Mouse (Mus musculus) retina, postnatal 7 days (tissue): ENCODE data around the gene Rap1b.

Experiments used
- DNase-seq: peaks from one replicate; pipeline ENCODE4 v3.0.0-alpha.2; 2012; ENCODE audit warnings: low read depth, low spot score

Rap1b gene

DNA sequence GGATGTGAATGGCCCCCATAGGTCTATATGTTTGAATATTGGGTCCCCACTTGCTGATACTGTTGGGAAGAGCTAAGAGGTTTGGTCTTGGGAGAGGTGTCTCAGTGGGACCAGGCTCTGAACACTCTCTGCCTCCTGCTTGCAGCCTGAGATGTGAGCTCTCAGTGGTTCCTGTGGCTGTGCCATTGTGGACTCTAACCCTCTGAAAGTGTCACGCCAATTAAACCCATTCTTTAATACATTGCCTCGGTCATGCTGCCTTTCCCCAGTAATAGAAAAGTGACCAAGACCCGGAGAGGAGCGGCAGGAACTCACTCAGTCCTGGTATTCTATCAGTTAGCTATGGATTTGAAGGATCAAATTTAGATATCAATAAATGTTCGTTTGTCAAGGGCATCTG lies 12.4 kb upstream of the Rap1b start:
- DNase-seq: no peak

DNA sequence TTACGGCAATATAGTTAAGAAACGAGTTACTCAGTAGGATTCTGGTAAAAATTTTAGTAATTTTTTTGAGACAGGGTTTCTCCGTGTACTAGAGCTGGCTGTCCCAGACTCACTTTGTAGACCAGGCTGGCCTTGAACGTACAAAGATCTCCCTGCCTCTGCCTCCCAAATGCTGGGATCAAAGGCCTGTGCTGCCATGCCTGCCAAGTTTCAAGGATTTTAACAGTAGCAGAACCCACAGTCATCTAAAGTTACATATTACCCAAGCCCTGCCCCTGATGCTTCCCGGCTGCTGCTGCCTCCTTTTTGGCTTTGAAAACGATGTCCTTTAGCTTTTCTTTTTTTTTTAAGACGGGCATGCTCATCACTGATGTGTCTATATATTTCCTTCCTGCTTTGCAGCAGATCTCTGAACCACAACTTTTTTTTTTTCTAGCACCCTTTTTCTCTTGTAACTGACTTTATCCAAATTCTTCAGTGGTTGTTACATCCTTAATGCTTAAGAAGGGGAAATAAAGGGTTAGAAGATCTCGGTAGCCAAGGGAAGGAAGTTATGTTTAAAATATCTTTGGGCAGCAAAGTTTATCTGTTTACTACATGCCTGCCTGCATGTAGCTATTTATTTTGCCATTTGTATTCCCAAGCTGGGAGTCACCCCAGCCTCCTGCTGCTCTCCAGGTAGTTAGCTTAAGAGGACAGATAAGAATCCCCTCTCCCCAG lies 10.3 kb upstream of the Rap1b start:
- no peak for DNase-seq

DNA sequence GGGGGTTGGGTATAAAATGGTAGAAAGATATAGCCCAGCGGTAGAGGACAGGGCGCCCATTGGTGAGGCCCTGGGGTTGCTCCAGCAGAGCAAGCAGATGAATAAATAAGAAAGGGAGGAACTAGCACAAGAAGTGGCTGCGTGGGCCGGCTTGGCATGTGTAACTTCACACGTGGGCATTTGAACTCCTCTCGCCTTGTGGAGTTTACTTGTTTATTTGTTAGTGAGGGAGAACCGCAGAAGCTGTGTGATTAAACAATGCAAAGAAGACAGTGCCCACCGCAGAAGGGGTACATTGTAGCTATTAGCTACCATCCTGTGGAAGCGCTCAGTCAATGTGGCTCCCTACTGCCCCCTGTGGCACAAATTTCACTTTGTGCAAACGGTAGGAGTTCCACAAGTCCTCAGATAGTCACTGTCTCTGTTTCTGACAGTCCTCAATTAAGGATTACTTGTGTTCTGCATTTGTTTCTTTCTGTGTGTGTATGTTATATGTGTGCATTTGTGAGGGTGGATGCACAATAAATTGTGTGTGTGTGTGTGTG lies 6.9 kb upstream of the Rap1b start:
- no peak for DNase-seq

DNA sequence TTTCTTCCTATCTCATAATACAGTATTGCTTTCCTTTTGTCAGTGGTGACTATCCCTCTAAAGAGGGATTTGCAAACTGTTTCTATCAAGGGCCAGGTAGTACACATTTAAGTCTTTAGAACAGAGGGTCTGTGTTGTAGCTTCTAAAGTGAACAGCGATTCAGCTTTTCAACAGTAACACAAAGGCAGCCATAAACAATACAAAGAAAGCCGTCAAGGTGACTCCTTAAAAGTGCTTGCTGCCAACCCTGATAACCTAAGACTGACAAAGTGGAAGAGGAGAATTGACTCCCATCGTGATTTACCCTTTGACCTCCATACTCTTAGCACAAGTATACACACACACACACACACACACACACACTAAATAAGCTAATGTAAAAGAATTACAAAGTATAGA lies 3.1 kb upstream of the Rap1b start:
- no peak for DNase-seq

DNA sequence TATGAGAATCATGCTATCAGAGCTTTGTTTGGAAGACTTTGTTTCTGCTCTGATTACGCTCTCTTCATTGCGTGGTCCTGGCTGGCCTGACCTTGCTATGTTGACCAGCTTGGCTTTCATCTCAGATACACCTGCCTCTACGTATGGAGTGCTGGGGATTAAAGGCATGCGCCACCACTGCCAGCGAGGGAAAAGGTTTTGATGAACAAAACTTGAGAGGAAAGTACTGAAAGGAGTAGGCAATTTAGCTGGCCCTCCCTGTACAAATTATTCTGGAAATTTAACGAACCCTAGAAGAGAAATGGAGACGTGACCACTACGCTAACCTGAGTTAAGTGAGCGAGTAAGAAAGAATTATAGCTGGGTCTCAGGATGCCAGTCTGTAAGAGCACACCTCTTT lies 961 bp upstream of the Rap1b start:
- DNase-seq: no peak

DNA sequence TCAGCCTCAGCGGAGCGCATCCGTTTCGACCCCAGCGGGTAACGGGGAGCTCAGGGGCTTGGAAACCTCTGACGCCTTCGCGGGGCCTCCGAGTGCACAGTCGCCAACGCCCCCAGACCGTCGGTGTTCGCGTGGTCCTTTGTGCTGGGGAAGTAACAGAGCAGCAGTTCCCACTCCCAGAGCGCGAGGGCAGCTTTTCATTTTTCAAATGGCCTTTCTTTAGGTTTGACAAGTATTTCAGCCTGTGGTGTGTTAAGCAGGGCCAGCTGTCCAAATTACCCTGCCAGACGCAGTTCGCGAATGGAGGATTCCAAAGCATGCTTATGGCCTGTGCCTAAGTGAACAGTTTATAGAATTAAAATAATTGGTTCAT lies 411 bp upstream of the Rap1b start:
- no peak for DNase-seq

DNA sequence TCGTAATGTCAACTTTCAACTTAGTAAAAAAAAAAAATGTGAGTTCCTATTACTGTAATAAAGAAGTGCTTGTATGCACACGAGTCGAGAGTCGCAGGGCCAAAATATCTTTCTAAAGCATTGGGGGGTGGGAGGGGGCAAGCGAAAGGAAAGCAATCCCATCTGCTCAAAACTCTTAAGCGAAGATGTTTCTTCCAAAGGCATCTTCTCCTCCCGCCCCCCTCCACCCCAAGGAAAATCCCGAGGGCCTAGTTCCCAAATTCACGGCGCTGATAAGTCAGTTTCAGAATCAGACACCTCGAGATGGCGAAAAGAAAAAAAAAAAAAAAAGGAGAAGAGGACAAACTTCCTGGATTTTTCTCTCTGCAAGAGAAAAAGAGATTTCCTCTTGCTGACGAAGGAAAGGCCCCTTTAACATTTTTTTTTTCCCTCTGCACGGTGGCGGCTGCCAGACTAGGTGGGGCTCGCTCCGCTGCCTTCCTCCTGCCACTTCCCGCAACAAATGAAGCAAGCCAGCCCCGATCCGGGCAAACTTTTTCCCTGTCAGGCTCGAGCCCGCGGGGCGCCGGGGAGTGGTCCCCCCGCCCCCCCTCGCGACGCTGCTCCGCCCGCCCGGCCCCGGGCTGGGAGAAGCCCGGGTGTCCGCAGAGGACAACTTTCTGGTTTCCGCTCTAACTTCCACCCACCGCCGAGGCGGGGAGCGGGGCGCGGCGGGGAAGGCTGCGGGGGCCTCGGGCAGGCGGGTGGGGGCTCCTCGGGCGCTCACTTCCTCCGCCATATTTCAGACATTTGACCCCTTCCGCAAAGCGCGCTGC lies 846 bp downstream of the Rap1b start:
- peak; percentile 27 for DNase-seq

DNA sequence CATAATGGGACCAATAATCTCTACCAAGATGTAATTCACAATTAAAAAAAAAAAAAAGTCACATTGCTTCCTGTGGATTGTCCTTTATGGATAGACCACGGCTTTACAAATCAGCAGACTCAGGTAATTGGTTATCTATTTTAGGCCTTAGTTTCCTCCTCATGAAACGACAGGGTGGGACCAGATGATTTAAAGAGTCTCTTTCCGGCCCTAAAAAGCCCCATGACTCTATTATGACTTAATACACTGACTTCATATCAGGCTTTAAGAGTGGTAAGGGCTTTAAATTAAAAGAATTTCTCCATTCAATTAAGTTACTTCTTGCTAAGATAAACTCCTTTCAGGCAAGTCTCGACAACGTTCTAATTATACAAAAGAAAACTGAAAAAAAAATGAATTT lies 1.6 kb downstream of the Rap1b start:
- no peak for DNase-seq

DNA sequence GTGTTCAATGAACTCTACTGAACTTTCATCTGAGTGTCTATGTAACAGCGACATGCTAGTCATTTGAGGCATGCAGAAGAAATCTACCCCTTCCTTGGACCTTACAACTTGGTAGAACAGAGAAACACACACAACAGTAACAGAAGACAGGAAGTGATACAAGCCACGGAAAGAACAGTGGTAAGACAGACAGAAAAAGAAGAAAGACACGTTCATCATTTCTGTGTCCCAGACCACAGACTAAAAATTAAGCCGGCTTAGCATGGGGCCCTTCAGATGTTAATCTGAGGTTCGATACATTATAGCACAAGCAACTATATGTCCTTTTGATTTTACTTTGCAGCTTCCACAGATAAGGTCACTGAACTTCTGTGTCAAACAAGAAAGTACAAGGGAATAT lies 2.1 kb downstream of the Rap1b start:
- DNase-seq: no peak

DNA sequence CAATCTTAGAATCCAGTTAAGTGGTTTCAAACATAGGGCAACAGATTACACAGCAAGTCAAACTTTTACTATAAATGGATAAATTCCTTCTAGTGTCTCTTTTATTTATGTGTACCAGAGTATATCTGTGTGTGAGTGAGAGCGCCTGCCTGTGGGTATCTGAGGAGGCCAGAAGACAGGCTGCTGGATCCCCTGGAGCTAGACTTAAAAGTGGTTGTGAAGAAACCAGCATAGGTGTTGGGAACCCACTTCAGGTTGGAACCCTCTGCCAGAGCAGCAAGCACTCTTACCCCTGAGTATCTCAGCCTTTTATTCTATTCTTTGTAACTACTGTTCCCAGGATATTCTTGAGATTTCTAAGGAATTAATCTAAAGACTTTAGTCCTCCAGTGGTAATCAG lies 4.1 kb downstream of the Rap1b start:
- no peak for DNase-seq

DNA sequence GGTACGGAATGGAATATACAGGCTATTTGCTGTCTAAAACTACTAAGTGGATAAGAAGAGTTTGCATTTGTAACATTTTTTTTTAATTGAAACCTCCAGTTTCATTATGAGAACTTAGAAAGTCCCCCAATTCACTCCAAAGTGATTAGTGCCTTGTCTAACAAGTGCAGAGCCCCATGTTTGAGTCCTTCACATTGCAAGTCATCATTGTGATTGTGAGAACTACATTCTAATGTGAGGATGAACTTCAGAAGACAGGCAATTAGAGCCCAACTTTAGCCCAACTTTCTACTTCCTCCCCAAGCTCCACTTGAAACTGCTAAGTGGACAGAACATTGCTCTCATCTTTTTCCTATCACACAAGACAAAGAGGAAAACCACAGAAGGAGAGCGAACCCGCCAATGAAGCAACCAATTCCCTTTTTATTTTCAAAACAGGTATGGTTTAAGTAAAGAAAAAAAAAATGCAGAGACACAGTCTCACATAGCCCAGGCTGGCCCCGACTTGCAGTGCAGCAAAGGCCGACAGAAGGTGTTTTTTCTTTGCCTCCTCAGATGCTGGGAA lies 5.3 kb downstream of the Rap1b start:
- DNase-seq: no peak

DNA sequence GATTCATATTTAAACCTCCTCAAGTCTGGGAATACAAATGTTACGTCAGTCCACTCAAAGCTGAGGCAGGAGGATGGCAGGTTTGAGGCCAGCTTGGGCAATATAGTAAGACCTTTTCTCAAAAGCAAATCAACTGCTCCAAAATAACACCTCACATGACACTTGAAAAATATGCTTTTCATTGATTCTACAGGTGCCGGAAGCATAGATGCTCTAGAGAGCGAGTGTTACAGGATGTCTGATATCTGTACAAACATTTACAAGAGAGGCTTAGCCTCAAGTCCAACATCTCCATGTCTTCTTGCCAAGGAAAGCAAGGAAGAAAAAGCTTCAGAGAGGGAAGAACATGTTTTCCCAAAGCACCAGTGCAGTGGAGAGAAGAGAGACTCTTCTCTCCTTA lies 6.1 kb downstream of the Rap1b start:
- DNase-seq: no peak

DNA sequence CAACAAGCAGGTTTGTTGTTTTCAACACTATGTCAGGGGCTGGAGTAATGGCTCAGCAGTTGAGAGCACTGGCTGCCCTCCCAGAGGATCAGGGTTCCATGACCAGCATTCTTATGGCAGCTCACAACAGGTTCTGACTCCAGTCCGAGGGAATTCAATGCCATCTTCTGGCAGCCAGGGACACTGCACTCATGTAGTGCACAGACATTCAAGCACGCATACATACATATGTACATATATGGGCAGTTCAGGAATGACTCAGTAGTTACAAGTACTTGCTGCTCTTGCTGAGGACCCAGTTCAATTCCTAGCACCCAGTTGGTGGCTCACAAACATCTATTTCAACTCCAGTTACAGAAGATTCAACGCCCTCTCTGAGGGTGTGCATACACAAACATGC lies 6.9 kb downstream of the Rap1b start:
- no peak for DNase-seq

DNA sequence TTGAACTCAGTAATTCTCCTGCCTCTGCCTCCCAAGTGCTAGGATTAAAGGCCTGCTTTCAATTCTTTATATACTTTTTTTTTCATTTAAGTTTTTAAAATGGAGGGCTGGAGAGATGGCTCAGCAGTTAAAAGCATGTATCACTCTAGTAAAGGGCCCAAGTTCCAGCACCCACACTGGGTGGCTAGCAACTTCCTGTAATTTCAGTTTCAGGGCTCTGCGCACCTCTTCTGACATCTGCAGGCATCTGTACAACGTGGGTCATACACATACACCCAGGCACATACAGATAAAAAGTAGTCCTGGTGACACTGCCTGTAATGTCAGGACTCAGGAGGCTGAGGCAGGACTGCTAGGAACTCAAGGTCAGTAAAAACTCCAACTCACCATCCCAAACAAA lies 9.5 kb downstream of the Rap1b start:
- no peak for DNase-seq

DNA sequence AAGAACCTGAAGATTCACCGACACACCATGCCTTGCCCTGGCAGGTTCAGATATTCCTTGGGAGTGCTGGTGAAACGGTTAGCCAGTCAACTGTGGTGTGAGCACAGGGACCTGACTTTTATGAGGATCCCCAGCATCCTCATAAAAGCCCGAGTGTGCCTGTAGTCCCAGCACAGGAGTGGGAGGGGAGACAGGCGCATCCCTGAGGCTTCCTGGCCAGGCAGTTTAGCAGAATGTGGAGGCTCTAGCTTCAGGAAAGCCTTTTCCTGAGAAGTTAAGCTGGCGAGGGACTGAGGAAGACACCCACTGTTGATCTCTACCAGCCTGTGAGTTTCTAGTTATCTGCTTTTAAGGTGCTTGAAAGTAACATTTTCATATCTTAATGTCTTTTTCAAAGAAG lies 10.4 kb downstream of the Rap1b start:
- no peak for DNase-seq

DNA sequence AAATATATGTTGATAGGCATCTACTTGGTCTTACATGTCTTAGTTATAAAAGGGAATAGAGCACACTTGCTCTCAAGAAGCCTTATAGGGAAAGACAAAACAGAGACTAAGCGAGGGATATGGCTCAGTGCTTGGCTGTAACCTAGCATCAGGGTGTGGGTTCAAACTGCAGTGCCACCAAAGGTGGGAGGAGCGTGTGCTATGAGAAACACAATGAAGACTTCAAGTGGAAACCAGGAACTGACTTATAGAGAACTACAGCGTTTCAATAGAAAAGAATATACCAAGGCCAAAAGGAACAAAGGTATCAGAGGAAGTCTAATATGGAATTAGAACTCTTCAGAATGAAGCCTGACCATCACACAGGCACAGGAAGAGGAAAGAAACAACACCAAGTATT lies 15.0 kb downstream of the Rap1b start:
- no peak for DNase-seq

DNA sequence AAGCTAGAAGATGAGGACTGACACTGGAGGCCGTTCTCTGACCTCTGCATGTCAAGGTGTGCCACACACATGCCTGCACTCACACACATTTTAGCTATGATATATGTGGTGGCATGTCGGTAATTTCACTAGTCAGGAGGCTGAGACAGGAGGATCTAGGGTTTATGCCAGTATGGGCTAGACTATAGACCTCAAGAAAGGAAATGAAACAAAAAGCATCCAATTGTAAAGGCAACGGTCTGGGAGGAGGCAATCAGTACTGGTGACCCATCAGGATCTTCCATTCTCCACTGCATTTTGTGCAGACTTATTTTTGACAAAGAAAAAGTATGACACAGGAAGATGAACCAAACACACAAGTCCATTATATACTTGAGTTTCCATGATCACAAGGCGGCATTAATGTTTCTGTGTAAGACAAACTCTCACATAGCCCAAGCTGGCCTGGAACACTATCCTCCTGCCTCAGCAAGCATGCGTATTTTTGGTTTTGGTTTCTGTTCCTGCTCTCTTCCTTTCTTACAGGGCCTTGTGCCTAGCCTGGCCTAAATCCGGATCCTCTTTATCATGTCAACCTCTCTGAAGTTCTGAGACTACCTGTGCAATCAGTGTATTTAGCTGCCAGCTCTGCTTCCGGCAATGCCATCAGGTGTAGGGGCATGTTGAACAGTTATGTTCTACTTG lies 16.2 kb downstream of the Rap1b start:
- no peak for DNase-seq

DNA sequence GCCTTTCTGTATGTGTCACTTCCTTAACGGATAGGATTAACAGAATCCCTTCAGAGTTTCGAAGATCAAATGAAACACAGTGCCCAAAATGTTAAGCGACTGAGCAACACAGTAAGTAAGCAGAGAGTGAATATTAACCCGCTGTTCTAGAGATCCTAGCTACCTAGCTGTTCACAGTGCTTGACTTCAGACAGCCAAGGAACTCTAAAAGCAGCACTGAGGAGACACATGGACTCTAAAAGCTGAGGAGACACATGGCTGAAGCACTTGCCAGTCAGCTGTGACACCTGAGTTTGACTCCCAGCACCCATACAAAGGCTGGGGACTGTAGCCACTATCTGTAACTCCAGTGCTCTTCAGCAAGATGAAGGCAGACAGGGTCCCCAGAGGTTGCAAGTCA lies 16.8 kb downstream of the Rap1b start:
- no peak for DNase-seq

DNA sequence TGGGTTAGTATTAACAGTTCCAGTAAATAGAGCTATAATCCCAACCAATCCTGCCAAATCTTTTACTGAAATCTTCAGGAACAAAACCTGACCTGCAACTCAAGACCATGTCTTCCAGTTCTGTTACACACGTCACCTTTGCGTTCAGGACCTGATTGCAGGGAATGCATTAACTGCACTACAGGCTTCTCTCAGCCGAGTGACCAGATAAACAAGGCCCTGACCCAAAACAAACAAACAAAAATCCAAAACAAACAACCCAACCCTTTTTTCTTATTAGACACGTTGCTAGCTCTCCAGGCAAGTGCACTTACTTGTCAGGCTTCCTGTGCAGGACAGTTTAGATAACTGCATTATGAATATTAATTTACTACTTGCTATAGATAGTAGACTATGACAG lies 17.3 kb downstream of the Rap1b start:
- DNase-seq: no peak

DNA sequence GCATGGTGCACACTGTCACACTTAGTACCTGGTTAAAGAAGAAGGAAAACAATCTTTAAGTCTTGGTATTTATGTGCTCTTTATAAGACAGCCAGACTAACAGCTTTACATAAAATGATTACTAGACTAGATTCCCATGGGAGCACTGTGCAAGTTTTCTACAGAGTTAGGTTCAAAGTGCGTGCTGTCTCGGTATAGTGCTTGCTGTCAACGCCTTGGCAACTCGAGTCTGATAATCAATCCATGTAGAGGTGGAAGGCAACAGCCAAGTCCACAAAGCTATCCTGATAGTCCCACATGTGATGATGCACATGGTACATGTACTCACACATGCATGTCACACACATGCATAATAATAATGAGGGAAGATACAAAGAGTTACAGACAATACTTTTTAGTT lies 21.2 kb downstream of the Rap1b start:
- DNase-seq: no peak

DNA sequence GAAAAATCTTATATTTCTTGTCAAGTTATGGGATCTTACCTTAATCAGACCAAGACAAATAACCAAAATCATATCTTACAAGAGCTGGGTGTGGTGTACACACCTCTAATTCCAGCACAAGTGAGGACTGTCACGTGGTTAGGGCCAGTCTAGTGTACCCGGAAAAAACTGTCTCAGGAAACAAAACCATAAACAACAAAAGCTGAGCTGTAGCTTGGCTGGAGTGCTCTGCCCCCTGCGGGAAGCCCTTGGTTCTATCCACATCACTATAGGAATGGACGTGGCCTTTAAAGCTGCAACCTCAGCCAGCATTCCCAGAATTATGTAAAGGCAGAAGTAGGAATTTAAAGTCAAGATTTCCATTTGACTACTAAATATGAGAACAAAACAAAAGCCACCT lies 21.7 kb downstream of the Rap1b start:
- DNase-seq: no peak

DNA sequence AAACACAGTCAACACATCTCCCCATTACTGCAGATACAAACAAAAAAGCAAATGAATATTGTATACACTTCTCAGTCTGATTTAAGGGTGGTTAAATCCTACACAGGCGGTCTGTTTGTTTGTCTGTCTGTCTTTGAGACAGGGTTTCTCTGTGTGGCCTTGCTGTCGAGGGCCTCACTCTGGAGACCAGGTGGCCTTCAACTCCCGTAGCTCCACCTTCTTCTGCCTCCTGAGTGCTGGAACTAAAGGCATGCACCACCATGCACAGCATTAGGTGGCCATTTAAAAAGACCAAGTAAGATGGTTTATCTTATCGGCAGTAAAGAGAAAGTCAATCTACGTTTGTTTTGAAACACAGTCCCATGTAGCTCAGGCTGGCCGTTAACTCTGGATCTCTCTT lies 22.5 kb downstream of the Rap1b start:
- DNase-seq: no peak
